Mouse (Mus musculus): Measurements from ENCODE around the gene Esrrb. TPM values are rescaled to one million over a fixed set of nuclear protein-coding genes. Genes with fewer than 3 reads are reported as not detected.

Gene Esrrb
- total RNA-seq, 1 experiment: 120 TPM

GRCm38 (mm10) chr12:86482029-86482428, 121.1 kb downstream of the Esrrb start:
- H3K4me3 ChIP-seq (ENCODE audit: insufficient read depth in 1 of 2, low read depth in 1 of 2, low read length in 2 of 2, poor library complexity in 1 of 2, severe bottlenecking in 1 of 2): peak overlapping the region; percentile 23 to 39
- peaks cover 53% of the 10 kb centered on the region for H3K36me3 ChIP-seq (ENCODE audit: control insufficient read depth, insufficient read depth, low read length, poor library complexity, severe bottlenecking)
- H3K9ac ChIP-seq (ENCODE audit: insufficient read depth, low read depth, low read length, poor library complexity, severe bottlenecking): peak overlapping the region; percentile 56; the same call in 1 of the 2 replicates
- peak overlapping the region; percentile 26; the same call in 1 of the 2 replicates for H3K27ac ChIP-seq (ENCODE audit: insufficient read depth, low read depth, low read length, poor library complexity, severe bottlenecking)
- peaks cover 23 to 38% of the 10 kb centered on the region in 2 experiments for H3K4me1 ChIP-seq (ENCODE audit: control insufficient read depth in 2 of 2, insufficient read depth in 2 of 2, low read length in 2 of 2, poor library complexity in 1 of 2)
- no peak for TF ChIP-seq ZNF384 (IDR thresholded peaks at IDR 0.05; ENCODE audit: low read depth, low read length)
- TF ChIP-seq ZC3H11A (IDR thresholded peaks at IDR 0.05; ENCODE audit: borderline replicate concordance, low read depth, low read length): no peak
- no peak for TF ChIP-seq MAFK (IDR thresholded peaks at IDR 0.05; ENCODE audit: insufficient read depth, low read depth, low read length)
- TF ChIP-seq HCFC1 (IDR thresholded peaks at IDR 0.05; ENCODE audit: borderline replicate concordance, insufficient read depth, low read length): no peak
- TF ChIP-seq CHD2 (IDR thresholded peaks at IDR 0.05; ENCODE audit: low read depth, low read length): no peak
- DNase-seq (ENCODE audit: low read depth, low spot score): no peak
- in situ Hi-C loops (cut with MboI; ENCODE audit: low sequenced_read_pairs in 2 of 2, unreplicated experiment in 2 of 2): no loop called here
- H3K9me3 ChIP-seq (ENCODE audit: control insufficient read depth, insufficient read depth, low read depth, low read length): no peaks in the 10 kb centered on the region

GRCm38 (mm10) chr12:86483413-86483841, 122.5 kb downstream of the Esrrb start:
- no peak for TF ChIP-seq MAFK (IDR thresholded peaks at IDR 0.05; ENCODE audit: insufficient read depth, low read depth, low read length)
- no peak for TF ChIP-seq ZNF384 (IDR thresholded peaks at IDR 0.05; ENCODE audit: low read depth, low read length)
- TF ChIP-seq ZC3H11A (IDR thresholded peaks at IDR 0.05; ENCODE audit: borderline replicate concordance, low read depth, low read length): no peak
- no peak for TF ChIP-seq HCFC1 (IDR thresholded peaks at IDR 0.05; ENCODE audit: borderline replicate concordance, insufficient read depth, low read length)
- no peak for TF ChIP-seq CHD2 (IDR thresholded peaks at IDR 0.05; ENCODE audit: low read depth, low read length)
- H3K36me3 ChIP-seq (ENCODE audit: control insufficient read depth, insufficient read depth, low read length, poor library complexity, severe bottlenecking): peaks cover 46% of the 10 kb centered on the region
- H3K4me1 ChIP-seq (ENCODE audit: control insufficient read depth in 2 of 2, insufficient read depth in 2 of 2, low read length in 2 of 2, poor library complexity in 1 of 2): peaks cover 26 to 37% of the 10 kb centered on the region in 2 experiments
- no peaks in the 10 kb centered on the region for H3K9me3 ChIP-seq (ENCODE audit: control insufficient read depth, insufficient read depth, low read depth, low read length)
- H3K4me3 ChIP-seq (ENCODE audit: insufficient read depth in 1 of 2, low read depth in 1 of 2, low read length in 2 of 2, poor library complexity in 1 of 2, severe bottlenecking in 1 of 2): no peak overlapping the region
- no peak for DNase-seq (ENCODE audit: low read depth, low spot score)
- in situ Hi-C loops (cut with MboI; ENCODE audit: low sequenced_read_pairs in 2 of 2, unreplicated experiment in 2 of 2): no loop called here
- H3K9ac ChIP-seq (ENCODE audit: insufficient read depth, low read depth, low read length, poor library complexity, severe bottlenecking): peak overlapping the region; percentile 35; the same call in 1 of the 2 replicates
- peak overlapping the region; percentile 22; the same call in 1 of the 2 replicates for H3K27ac ChIP-seq (ENCODE audit: insufficient read depth, low read depth, low read length, poor library complexity, severe bottlenecking)

GRCm38 (mm10) chr12:86488005-86488404, 127.1 kb downstream of the Esrrb start:
- peaks cover 13 to 44% of the 10 kb centered on the region in 2 experiments; a peak in 3 of 4 replicates for H3K4me1 ChIP-seq (ENCODE audit: control insufficient read depth in 2 of 2, insufficient read depth in 2 of 2, low read length in 2 of 2, poor library complexity in 1 of 2)
- TF ChIP-seq MAFK (IDR thresholded peaks at IDR 0.05; ENCODE audit: insufficient read depth, low read depth, low read length) (peak; percentile 100), HCFC1 (IDR thresholded peaks at IDR 0.05; ENCODE audit: borderline replicate concordance, insufficient read depth, low read length) (no peak)
- H3K9me3 ChIP-seq (ENCODE audit: control insufficient read depth, insufficient read depth, low read depth, low read length): no peaks in the 10 kb centered on the region
- peak overlapping the region in 1 of 2 experiments; percentile 43; a peak in 1 of 4 replicates for H3K4me3 ChIP-seq (ENCODE audit: insufficient read depth in 1 of 2, low read depth in 1 of 2, low read length in 2 of 2, poor library complexity in 1 of 2, severe bottlenecking in 1 of 2)
- peak overlapping the region; percentile 15; the same call in 1 of the 2 replicates for H3K9ac ChIP-seq (ENCODE audit: insufficient read depth, low read depth, low read length, poor library complexity, severe bottlenecking)
- DNase-seq (ENCODE audit: low read depth, low spot score): no peak
- in situ Hi-C loops (cut with MboI; ENCODE audit: low sequenced_read_pairs in 2 of 2, unreplicated experiment in 2 of 2): no loop called here
- H3K27ac ChIP-seq (ENCODE audit: insufficient read depth, low read depth, low read length, poor library complexity, severe bottlenecking): peak overlapping the region; percentile 41; the same call in 1 of the 2 replicates
- H3K36me3 ChIP-seq (ENCODE audit: control insufficient read depth, insufficient read depth, low read length, poor library complexity, severe bottlenecking): peaks cover 60% of the 10 kb centered on the region

GRCm38 (mm10) chr12:86490052-86490451, 129.1 kb downstream of the Esrrb start:
- Histone ChIP-seq H3K9ac (ENCODE audit: insufficient read depth, low read depth, low read length, poor library complexity, severe bottlenecking) (peak overlapping the region; percentile 40; the same call in 1 of the 2 replicates), H3K9me3 (ENCODE audit: control insufficient read depth, insufficient read depth, low read depth, low read length) (no peaks in the 10 kb centered on the region), H3K36me3 (ENCODE audit: control insufficient read depth, insufficient read depth, low read length, poor library complexity, severe bottlenecking) (peaks cover 49% of the 10 kb centered on the region), H3K4me1 (ENCODE audit: control insufficient read depth in 2 of 2, insufficient read depth in 2 of 2, low read length in 2 of 2, poor library complexity in 1 of 2) (peaks cover 18 to 29% of the 10 kb centered on the region in 2 experiments; a peak in 3 of 4 replicates), H3K27ac (ENCODE audit: insufficient read depth, low read depth, low read length, poor library complexity, severe bottlenecking) (peak overlapping the region; percentile 71; the same call in 1 of the 2 replicates), H3K4me3 (ENCODE audit: insufficient read depth in 1 of 2, low read depth in 1 of 2, low read length in 2 of 2, poor library complexity in 1 of 2, severe bottlenecking in 1 of 2) (peak overlapping the region; percentile 23 to 42)
- TF ChIP-seq ZNF384 (IDR thresholded peaks at IDR 0.05; ENCODE audit: low read depth, low read length): no peak
- in situ Hi-C loops (cut with MboI; ENCODE audit: low sequenced_read_pairs in 2 of 2, unreplicated experiment in 2 of 2): no loop called here
- DNase-seq (ENCODE audit: low read depth, low spot score): no peak

GRCm38 (mm10) chr12:86491500-86491899, 130.6 kb downstream of the Esrrb start:
- in situ Hi-C loops (cut with MboI; ENCODE audit: low sequenced_read_pairs in 2 of 2, unreplicated experiment in 2 of 2): no loop called here
- peaks cover 53% of the 10 kb centered on the region for H3K36me3 ChIP-seq (ENCODE audit: control insufficient read depth, insufficient read depth, low read length, poor library complexity, severe bottlenecking)
- H3K9me3 ChIP-seq (ENCODE audit: control insufficient read depth, insufficient read depth, low read depth, low read length): no peaks in the 10 kb centered on the region
- peak overlapping the region; percentile 71; the same call in 1 of the 2 replicates for H3K27ac ChIP-seq (ENCODE audit: insufficient read depth, low read depth, low read length, poor library complexity, severe bottlenecking)
- no peak for DNase-seq (ENCODE audit: low read depth, low spot score)
- no peak overlapping the region for H3K9ac ChIP-seq (ENCODE audit: insufficient read depth, low read depth, low read length, poor library complexity, severe bottlenecking)
- 0 out of 4 replicates have a peak overlapping the region, but pooled peaks of 1 of the 2 experiments have one; percentile 42 for H3K4me3 ChIP-seq (ENCODE audit: insufficient read depth in 1 of 2, low read depth in 1 of 2, low read length in 2 of 2, poor library complexity in 1 of 2, severe bottlenecking in 1 of 2)
- H3K4me1 ChIP-seq (ENCODE audit: control insufficient read depth in 2 of 2, insufficient read depth in 2 of 2, low read length in 2 of 2, poor library complexity in 1 of 2): peaks cover 18 to 28% of the 10 kb centered on the region in 2 experiments; a peak in 3 of 4 replicates
- TF ChIP-seq HCFC1 (IDR thresholded peaks at IDR 0.05; ENCODE audit: borderline replicate concordance, insufficient read depth, low read length) (no peak), CHD2 (IDR thresholded peaks at IDR 0.05; ENCODE audit: low read depth, low read length) (no peak), ZNF384 (IDR thresholded peaks at IDR 0.05; ENCODE audit: low read depth, low read length) (no peak), ZC3H11A (IDR thresholded peaks at IDR 0.05; ENCODE audit: borderline replicate concordance, low read depth, low read length) (no peak), MAFK (IDR thresholded peaks at IDR 0.05; ENCODE audit: insufficient read depth, low read depth, low read length) (no peak)

All from ES-E14 (cell line).